Mouse (Mus musculus) kidney, adult 2 months (tissue): ENCODE results near the gene Tbcb.

ENCODE experiments used
- CTCF ChIP-seq: fragments of 200-500 bp; conservative IDR thresholded peaks from 2 replicates; pipeline ENCODE4 v1.5.1; 2011; ENCODE audit warnings: low read depth, mild to moderate bottlenecking, control low read depth, low read length, moderate library complexity, mixed read lengths; ENCODE audit not compliant: insufficient read depth, insufficient read length
- POLR2A ChIP-seq: fragments of 200-500 bp; IDR thresholded peaks from one replicate; pipeline ENCODE4 v1.6.1; 2011; ENCODE audit warnings: low read depth, low read length, control low read depth

GRCm38 (mm10) chr7:30265531-30265930, 33.5 kb upstream of the Tbcb start:
- TF ChIP-seq CTCF (no peak), POLR2A (no peak)
